Mouse (Mus musculus) spleen, adult 18-20 months (tissue): ENCODE results near the gene Defb5.
"Not testable (repeated sequence)": the region's sequence is repeated elsewhere in the genome, so short reads cannot be mapped to it uniquely, and the experiment has no call there.

ENCODE experiments used
- DNase-seq, 2 experiments: peaks; one replicate each; pipeline ENCODE4 v3.0.0; 2022; ENCODE audit warnings: mixed read lengths in 2 of 2

The Defb5 gene

DNA sequence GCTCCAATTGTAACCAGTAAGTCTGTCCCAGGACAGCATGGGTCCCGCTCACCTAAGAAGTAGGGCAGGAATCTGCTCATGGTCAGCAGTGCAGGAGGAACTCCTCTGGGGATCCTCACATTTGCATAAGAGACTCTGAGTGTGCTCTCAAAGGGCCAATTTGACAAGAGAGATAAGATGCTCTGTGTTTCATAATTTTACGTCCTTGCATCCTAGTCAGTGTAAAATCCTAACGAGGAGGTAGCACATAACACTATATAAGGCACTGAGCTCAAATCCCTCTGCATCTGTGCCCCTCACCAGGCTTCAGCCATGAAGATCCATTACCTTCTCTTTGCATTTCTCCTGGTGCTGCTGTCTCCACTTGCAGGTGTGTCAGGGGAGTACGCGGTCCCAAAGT, at the start of gene Defb5:
Defb5 (plus strand) TSS at position 301 of the 400 bp plus-strand sequence.
- DNase-seq = no peak

DNA sequence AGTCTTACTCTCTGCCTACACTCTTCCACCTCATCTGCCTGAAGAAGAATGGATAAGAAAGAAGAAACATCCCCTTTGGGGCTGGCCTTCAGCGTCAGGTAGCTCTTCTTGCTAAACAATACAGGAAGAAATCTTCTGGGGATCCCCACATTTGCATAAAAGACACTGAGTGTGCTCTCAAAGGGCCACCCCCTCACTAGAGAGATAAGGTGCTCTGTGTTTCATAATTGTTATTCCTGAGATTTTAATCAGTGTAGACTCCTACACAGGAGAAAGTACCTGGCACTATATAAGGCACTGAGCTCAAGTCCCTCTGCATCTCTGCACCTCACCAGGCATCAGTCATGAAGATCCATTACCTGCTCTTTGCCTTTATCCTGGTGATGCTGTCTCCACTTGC, 22.2 kb upstream of the Defb5 start, which contains the start of gene Defb6:
Defb6 (plus strand) TSS at position 318 of the 400 bp plus-strand sequence.
- no peak for DNase-seq

DNA sequence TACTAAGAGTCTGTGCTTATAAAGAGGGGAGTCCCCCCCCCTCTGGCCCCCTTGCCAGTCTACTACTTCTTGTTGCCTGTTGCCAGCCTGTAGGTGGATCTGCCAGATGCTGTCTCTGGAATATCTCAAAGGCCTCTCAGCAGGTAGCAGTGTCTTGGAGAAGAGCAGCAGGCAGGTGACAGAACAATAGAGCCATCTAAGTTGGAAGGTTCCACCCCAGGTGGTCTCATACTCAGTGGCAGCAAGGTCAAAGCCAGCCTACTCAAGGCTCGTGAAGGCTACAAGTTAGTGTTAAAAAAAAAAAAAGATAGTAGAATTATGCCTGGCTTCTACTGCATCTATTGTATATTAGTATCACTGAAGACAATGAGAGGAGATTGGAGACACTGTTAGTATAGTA, 9.3 kb upstream of the Defb5 start:
- no peak for DNase-seq

DNA sequence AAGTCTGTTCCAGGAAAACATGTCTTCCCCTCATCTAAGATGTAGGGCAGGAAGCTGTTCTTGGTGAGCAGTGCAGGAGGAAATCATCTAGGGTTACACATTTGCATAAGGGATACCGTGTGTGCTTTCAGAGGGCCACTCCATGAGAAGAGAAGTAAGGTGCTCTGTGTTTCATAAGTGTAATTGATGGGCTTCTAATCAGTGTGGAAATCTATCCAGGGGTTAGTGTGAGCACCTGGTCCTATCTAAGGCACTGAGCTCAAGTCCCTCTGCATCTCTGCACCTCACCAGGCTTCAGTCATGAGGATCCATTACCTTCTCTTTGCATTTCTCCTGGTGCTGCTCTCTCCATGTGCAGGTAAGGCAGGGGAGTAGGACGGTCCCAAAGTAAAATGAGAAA, 7.8 kb upstream of the Defb5 start, which contains the start of gene Defb46:
Defb46 (plus strand) TSS at position 301 of the 400 bp plus-strand sequence.
- DNase-seq = no peak

DNA sequence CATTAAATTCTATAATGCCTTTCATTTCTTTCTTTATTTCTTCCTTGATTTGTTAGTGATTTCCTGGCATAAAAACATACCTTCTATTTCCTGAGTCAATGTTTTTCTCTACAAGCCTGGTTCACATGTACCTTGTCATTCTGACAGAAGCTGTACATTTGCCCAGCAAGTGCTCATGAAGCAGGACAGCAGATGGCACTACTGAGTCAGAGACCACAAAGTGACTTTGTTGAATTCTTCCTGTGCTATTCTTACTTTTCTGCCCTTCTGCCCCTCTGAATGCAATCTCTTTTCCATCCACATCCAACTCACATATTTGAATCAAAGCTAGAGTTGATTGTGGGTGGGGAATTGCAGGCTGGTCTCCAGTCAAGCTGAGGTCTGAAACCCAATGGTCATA, 10.8 kb downstream of the Defb5 start:
- no peak for DNase-seq

DNA sequence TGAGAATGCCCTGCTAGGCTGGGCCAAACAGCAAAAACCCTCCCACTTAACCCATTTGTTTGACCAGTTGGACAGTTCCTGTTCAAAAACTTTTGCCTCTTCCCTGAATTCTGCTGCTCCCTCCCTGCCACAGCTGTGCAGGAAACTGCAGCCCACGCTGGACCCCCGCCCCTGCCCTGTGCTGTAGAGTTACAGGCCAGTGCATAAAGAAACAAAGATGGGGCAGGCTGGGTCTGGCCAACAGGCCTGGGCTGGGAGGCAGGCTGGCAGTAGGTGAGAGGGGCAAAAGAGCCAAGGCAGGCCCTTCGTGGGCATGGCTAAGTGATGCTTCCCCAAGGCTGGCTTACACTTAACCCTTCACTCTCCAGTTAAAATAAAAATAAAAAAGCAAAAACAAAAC, 12.3 kb downstream of the Defb5 start:
- no peak for DNase-seq

DNA sequence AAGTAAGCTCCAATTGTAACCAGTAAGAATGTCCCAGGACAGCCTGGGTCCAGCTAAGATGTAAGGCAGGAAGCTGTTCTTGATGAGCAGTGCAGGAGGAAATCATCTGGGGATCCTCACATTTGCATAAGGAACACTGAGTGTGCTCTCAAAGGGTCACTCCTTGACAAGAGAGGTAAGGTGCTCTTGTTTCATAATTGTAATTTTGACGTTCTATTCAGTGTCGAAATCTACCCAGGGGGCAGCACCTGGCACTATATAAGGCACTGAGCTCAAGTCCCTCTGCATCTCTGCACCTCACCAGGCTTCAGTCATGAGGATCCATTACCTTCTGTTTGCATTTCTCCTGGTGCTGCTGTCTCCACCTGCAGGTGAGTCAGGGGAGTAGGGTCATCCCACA, 45.7 kb downstream of the Defb5 start, which contains the start of gene Defb3:
Defb3 (plus strand) TSS at position 301 of the 400 bp plus-strand sequence.
- DNase-seq = not testable (repeated sequence)

DNA sequence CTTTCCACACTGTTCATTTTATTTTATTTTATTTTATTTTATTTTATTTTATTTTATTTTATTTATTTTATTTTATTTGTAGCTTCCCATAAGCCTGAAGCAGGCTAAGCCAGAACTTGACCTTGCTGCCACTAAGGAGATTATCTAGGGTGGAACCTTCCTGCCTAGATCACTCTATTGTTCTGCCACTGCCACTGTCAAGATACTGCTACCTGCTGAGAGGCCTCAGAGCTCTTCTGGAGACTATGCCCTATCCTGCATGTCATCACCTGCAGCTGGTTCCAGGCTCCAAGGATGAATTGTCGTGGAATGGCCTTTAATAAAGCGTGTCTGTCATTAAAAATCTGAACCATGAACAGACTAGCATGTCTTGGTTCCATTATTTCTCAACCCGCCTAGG, 51.0 kb downstream of the Defb5 start:
- not testable (repeated sequence) for DNase-seq
